Mouse (Mus musculus): ENCODE data around the gene Mycbp2.

DNA sequence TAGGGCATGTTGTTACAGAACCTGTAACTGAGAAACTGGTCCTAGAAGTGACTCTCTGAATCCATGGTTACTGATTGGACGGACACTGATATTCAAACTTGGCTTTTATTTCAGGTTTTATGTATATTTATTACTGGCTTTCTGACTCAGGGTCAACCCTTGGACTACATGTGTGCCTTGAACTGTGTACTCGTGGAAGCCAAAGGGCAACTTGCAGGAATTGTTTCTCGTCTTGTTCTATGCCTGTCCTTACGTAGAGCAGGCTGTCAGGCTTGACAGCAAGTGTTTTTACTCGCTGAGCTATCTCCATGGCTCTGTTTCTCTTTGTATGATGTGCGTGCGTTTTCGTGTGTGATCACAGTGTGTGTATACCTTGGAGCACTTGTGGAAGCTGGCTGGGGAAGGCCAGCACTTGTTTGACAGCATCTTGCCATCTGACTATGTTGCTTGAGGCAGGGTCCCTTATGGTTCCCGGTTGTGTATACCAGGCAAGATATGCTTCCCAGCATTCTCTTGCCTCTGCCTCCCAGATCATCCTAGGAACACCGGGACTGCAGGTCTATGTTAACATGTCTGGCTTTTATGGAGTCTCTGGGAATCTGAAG is 243.8 kb downstream of the Mycbp2 start:
- TF ChIP-seq EP300 (IDR thresholded peaks at IDR 0.05) (no peak), CTCF (IDR thresholded peaks at IDR 0.05) (no peak)

Data from lung, postnatal 0 days (tissue).